Mouse (Mus musculus) heart, postnatal 0 days (tissue): ENCODE measurements around the gene Il27. TPM values are rescaled to one million over a fixed set of nuclear protein-coding genes. Genes with fewer than 3 reads are reported as not detected.
A peak's percentile ranks its signal among the peaks of the same experiment; 100 is the strongest.

Experiments used
- ATAC-seq: fragments of 200-750 bp; cut with Nextera tagmentation; 2 replicates; pipeline ENCODE4 v1.8.0; 2017; ENCODE audit warnings: low read depth, moderate number of reproducible peaks, moderate library complexity; ENCODE audit not compliant: insufficient read depth
- DNase-seq: peaks from one replicate; pipeline ENCODE4 v3.0.0-alpha.2; 2016; ENCODE audit warnings: low spot score
- H3K27ac ChIP-seq: fragments of 300-500 bp; sonication (generic); 2 replicates; pipeline ENCODE4 v1.5.1; 2014; ENCODE audit warnings: low read depth, mild to moderate bottlenecking
- H3K27me3 ChIP-seq: fragments of 300-500 bp; sonication (generic); 2 replicates; pipeline ENCODE4 v1.6.1; 2014; ENCODE audit warnings: low read length, mixed read lengths; ENCODE audit not compliant: control insufficient read depth, insufficient read depth
- H3K36me3 ChIP-seq: fragments of 300-500 bp; sonication (generic); replicated peaks from 2 replicates; pipeline ENCODE4 v1.6.1; 2014; ENCODE audit warnings: low read length, mixed read lengths; ENCODE audit not compliant: control insufficient read depth, insufficient read depth
- H3K4me1 ChIP-seq: fragments of 300-500 bp; sonication (generic); 2 replicates; pipeline ENCODE4 v1.6.1; 2014; ENCODE audit warnings: antibody characterized with exemption; ENCODE audit not compliant: control insufficient read depth, insufficient read depth
- H3K4me2 ChIP-seq: fragments of 300-500 bp; sonication (generic); 2 replicates; pipeline ENCODE4 v1.6.1; 2014; ENCODE audit warnings: low read depth, mild to moderate bottlenecking, low read length, moderate library complexity
- H3K4me3 ChIP-seq: fragments of 300-500 bp; sonication (generic); 2 replicates; pipeline ENCODE4 v1.5.1; 2014; ENCODE audit warnings: low read depth, low read length
- H3K9ac ChIP-seq: fragments of 300-500 bp; sonication (generic); replicated peaks from 2 replicates; pipeline ENCODE4 v1.6.1; 2014; ENCODE audit warnings: low read depth, low read length, mixed read lengths
- H3K9me3 ChIP-seq: fragments of 300-500 bp; sonication (generic); replicated peaks from 2 replicates; pipeline ENCODE4 v1.6.1; 2016; ENCODE audit warnings: low read length; ENCODE audit not compliant: control insufficient read depth
- CTCF ChIP-seq: IDR thresholded peaks from 2 replicates; pipeline ENCODE4 v1.5.1; 2016; ENCODE audit warnings: antibody characterized with exemption, control low read depth, low read depth
- EP300 ChIP-seq: IDR thresholded peaks from 2 replicates; pipeline ENCODE4 v1.6.1; 2016; ENCODE audit warnings: antibody characterized with exemption, low read depth
- WGBS: fragments of 180-500 bp; shearing (Covaris S2); extraction: QIAGEN DNeasy Blood & Tissue Kit; methylation state at CpG from one replicate; pipeline ENCODE4 v1.1.7; 2014; 5-methylcytosine and 5-hydroxymethylcytosine counted together
- polyA plus RNA-seq: library from polyadenylated mRNA; unstranded; fragments of >200 nt; fragmentation: Nextera tagmentation; extraction: Ambion mirVana; gene quantifications from 2 replicates; pipeline ENCODE4 v1.2.1, GENCODE M21; 2015
- total RNA-seq: library from RNA; depleted of rRNA; stranded (reverse); fragments of >200 nt; gene quantifications from 2 replicates; pipeline ENCODE4 v1.2.3, GENCODE M21; 2014; ENCODE audit warnings: low replicate concordance

The Il27 gene
- total and polyA plus RNA-seq, 2 experiments from 2014 or later: not detected

GRCm38 (mm10) chr7:126625807-126626600, 31.3 kb upstream of the Il27 start:
- TF ChIP-seq EP300: no peak
- no peak for TF ChIP-seq CTCF
- WGBS: 75% methylated on average over 3 of the region's 3 CpGs
- H3K4me1 ChIP-seq: no peaks in the 10 kb centered on the region
- H3K27me3 ChIP-seq: no peaks in the 10 kb centered on the region
- H3K9ac ChIP-seq: no peak overlapping the region
- no peaks in the 10 kb centered on the region for H3K9me3 ChIP-seq
- H3K36me3 ChIP-seq: no peaks in the 10 kb centered on the region
- no peak overlapping the region for H3K27ac ChIP-seq
- DNase-seq (no peak), ATAC-seq (no peak)
- no peak overlapping the region for H3K4me3 ChIP-seq
- no peak overlapping the region for H3K4me2 ChIP-seq

GRCm38 (mm10) chr7:126625369-126625768, 30.6 kb upstream of the Il27 start:
- ATAC-seq: peak; percentile 77
- Histone ChIP-seq H3K4me1 (no peaks in the 10 kb centered on the region), H3K4me2 (0 out of 2 replicates have a peak overlapping the region, but pooled peaks have one; percentile 3), H3K9ac (no peak overlapping the region), H3K27me3 (no peaks in the 10 kb centered on the region), H3K27ac (no peak overlapping the region), H3K9me3 (no peaks in the 10 kb centered on the region), H3K36me3 (no peaks in the 10 kb centered on the region), H3K4me3 (0 out of 2 replicates have a peak overlapping the region, but pooled peaks have one; percentile 3)
- 28% methylated on average over 6 of the region's 6 CpGs for WGBS
- peak; percentile 49 for DNase-seq
- TF ChIP-seq CTCF: no peak
- no peak for TF ChIP-seq EP300

- Histone ChIP-seq H3K27me3 (no peaks in the 10 kb centered on the region), H3K4me3 (0 out of 2 replicates have a peak overlapping the region, but pooled peaks have one; percentile 3), H3K4me1 (no peaks in the 10 kb centered on the region), H3K9me3 (no peaks in the 10 kb centered on the region), H3K4me2 (0 out of 2 replicates have a peak overlapping the region, but pooled peaks have one; percentile 3), H3K9ac (no peak overlapping the region), H3K27ac (no peak overlapping the region), H3K36me3 (no peaks in the 10 kb centered on the region)
- ATAC-seq (no peak), DNase-seq (no peak)
- WGBS: 55% methylated on average over 16 of the region's 16 CpGs
- TF ChIP-seq CTCF: no peak
- no peak for TF ChIP-seq EP300
Observed at GRCm38 (mm10) chr7:126624774-126625173, 30.0 kb upstream of the Il27 start.

- TF ChIP-seq EP300 (no peak), CTCF (no peak)
- ATAC-seq (no peak), DNase-seq (no peak)
- Histone ChIP-seq H3K9me3 (no peaks in the 10 kb centered on the region), H3K36me3 (no peaks in the 10 kb centered on the region), H3K4me1 (no peaks in the 10 kb centered on the region), H3K27me3 (no peaks in the 10 kb centered on the region), H3K9ac (no peak overlapping the region), H3K4me2 (no peak overlapping the region), H3K27ac (no peak overlapping the region), H3K4me3 (no peak overlapping the region)
- 60% methylated on average over 1 of the region's 1 CpGs for WGBS
Observed at GRCm38 (mm10) chr7:126623381-126623780, 28.6 kb upstream of the Il27 start.

- H3K27me3 ChIP-seq: no peaks in the 10 kb centered on the region
- no peak overlapping the region for H3K4me3 ChIP-seq
- no peak overlapping the region for H3K27ac ChIP-seq
- H3K36me3 ChIP-seq: no peaks in the 10 kb centered on the region
- WGBS: 57% methylated on average over 9 of the region's 9 CpGs
- H3K4me2 ChIP-seq: no peak overlapping the region
- no peaks in the 10 kb centered on the region for H3K9me3 ChIP-seq
- DNase-seq (no peak), ATAC-seq (no peak)
- H3K4me1 ChIP-seq: no peaks in the 10 kb centered on the region
- TF ChIP-seq CTCF: no peak
- no peak for TF ChIP-seq EP300
- no peak overlapping the region for H3K9ac ChIP-seq
Observed at GRCm38 (mm10) chr7:126621452-126622359, 27.0 kb upstream of the Il27 start.
